Mouse (Mus musculus) hindbrain, embryonic 11.5 days (tissue): ENCODE measurements around the gene Zbtb6. TPM values are rescaled to one million over a fixed set of nuclear protein-coding genes. Genes with fewer than 3 reads are reported as not detected.

Experiments
- ATAC-seq: fragments of 200-750 bp; cut with Nextera tagmentation; 2 replicates; pipeline ENCODE4 v1.8.0; 2017; ENCODE audit warnings: mild to moderate bottlenecking, moderate TSS enrichment, moderate library complexity; ENCODE audit not compliant: low FRiP score
- DNase-seq: peaks from one replicate; pipeline ENCODE4 v3.0.0-alpha.2; 2015; ENCODE audit warnings: low spot score
- H3K27ac ChIP-seq: fragments of 300-500 bp; sonication (generic); 2 replicates; pipeline ENCODE4 v1.5.1; 2014; ENCODE audit warnings: mild to moderate bottlenecking, low read depth, low read length
- H3K27me3 ChIP-seq: fragments of 300-500 bp; sonication (generic); 2 replicates; pipeline ENCODE4 v1.6.1; 2014; ENCODE audit warnings: mild to moderate bottlenecking, low read length, moderate library complexity, mixed read lengths; ENCODE audit not compliant: control insufficient read depth, insufficient read depth
- H3K36me3 ChIP-seq: fragments of 300-500 bp; sonication (generic); 2 replicates; pipeline ENCODE4 v1.6.1; 2014; ENCODE audit warnings: mild to moderate bottlenecking, low read length, moderate library complexity, mixed read lengths; ENCODE audit not compliant: control insufficient read depth, insufficient read depth
- H3K4me1 ChIP-seq: fragments of 300-500 bp; sonication (generic); replicated peaks from 2 replicates; pipeline ENCODE4 v1.6.1; 2014; ENCODE audit warnings: low read length, mixed read lengths; ENCODE audit not compliant: control insufficient read depth, insufficient read depth
- H3K4me2 ChIP-seq: fragments of 300-500 bp; sonication (generic); replicated peaks from 2 replicates; pipeline ENCODE4 v1.6.1; 2014; ENCODE audit warnings: mild to moderate bottlenecking, low read depth, low read length
- H3K4me3 ChIP-seq: fragments of 300-500 bp; sonication (generic); 2 replicates; pipeline ENCODE4 v1.5.1; 2014; ENCODE audit warnings: low read depth, low read length
- H3K9ac ChIP-seq: fragments of 300-500 bp; sonication (generic); 2 replicates; pipeline ENCODE4 v1.6.1; 2014; ENCODE audit warnings: low read depth, low read length
- H3K9me3 ChIP-seq: fragments of 300-500 bp; sonication (generic); 2 replicates; pipeline ENCODE4 v1.6.1; 2016; ENCODE audit warnings: low read length; ENCODE audit not compliant: control insufficient read depth
- WGBS: fragments of 180-500 bp; shearing (Covaris S2); extraction: QIAGEN DNeasy Blood & Tissue Kit; methylation state at CpG from one replicate; pipeline ENCODE4 v1.1.7; 2014; 5-methylcytosine and 5-hydroxymethylcytosine counted together
- polyA plus RNA-seq: library from polyadenylated mRNA; unstranded; fragments of >200 nt; fragmentation: Nextera tagmentation; extraction: Ambion mirVana; gene quantifications from 2 replicates; pipeline ENCODE4 v1.2.1, GENCODE M21; 2014

Gene Zbtb6
- polyA plus RNA-seq, 1 experiment from 2014 or later = 6.4 TPM

DNA sequence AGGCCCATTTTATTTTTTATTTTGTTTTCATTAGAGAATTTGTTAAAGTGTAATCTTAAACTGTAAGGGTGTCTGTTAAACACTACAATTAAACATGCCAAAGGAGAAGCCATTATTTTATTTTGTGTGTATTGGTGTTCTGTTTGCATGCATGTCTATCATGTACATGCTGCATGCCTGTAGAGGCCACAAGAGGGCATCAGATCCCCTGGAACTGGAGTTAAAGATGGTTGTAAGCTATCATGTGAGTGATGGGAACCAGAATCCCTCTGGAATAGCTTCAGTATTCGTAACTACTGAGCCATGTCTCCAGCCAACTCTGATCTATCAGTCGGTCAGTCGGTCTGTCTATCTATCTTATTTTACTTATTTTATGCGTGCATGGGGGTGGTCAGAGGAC lies 17.7 kb upstream of the Zbtb6 start:
- H3K27ac ChIP-seq = no peak overlapping the region
- H3K27me3 ChIP-seq = no peaks in the 10 kb centered on the region
- WGBS = 98% methylated on average over 4 of the region's 4 CpGs
- ATAC-seq (no peak), DNase-seq (no peak)
- H3K4me2 ChIP-seq = no peak overlapping the region
- no peaks in the 10 kb centered on the region for H3K9me3 ChIP-seq
- H3K36me3 ChIP-seq = no peaks in the 10 kb centered on the region
- no peak overlapping the region for H3K4me3 ChIP-seq
- no peak overlapping the region for H3K9ac ChIP-seq
- no peaks in the 10 kb centered on the region for H3K4me1 ChIP-seq

DNA sequence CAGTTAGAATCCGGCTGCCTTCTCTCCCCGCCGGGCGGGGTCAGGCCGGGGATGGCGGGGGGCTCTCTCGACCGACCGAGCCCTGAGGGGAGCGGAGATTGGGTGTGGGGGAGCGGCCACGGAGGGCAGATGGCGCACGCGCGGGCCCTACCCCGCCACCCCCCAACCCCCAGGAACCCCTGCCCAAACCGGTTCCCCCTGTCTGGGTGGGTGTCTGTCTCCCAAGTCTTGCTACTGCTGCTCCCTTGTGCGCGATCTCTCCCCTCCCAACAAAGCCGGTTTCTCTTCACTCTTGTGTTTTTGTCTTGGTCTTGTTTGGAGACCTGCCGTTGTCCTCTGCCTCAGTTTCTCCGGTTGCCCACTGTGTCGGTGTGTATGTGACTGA lies 9.4 kb upstream of the Zbtb6 start:
- peak overlapping the region; percentile 93 for H3K4me3 ChIP-seq
- peak overlapping the region; percentile 79 for H3K27ac ChIP-seq
- H3K4me2 ChIP-seq = peak overlapping the region; percentile 75
- ATAC-seq (peak; percentile 91), DNase-seq (no peak)
- peaks cover 3% of the 10 kb centered on the region; the same call in 1 of the 2 replicates for H3K4me1 ChIP-seq
- no peaks in the 10 kb centered on the region for H3K27me3 ChIP-seq
- 1% methylated on average over 19 of the region's 24 CpGs for WGBS
- no peaks in the 10 kb centered on the region for H3K36me3 ChIP-seq
- no peaks in the 10 kb centered on the region for H3K9me3 ChIP-seq
- peak overlapping the region; percentile 92 for H3K9ac ChIP-seq

DNA sequence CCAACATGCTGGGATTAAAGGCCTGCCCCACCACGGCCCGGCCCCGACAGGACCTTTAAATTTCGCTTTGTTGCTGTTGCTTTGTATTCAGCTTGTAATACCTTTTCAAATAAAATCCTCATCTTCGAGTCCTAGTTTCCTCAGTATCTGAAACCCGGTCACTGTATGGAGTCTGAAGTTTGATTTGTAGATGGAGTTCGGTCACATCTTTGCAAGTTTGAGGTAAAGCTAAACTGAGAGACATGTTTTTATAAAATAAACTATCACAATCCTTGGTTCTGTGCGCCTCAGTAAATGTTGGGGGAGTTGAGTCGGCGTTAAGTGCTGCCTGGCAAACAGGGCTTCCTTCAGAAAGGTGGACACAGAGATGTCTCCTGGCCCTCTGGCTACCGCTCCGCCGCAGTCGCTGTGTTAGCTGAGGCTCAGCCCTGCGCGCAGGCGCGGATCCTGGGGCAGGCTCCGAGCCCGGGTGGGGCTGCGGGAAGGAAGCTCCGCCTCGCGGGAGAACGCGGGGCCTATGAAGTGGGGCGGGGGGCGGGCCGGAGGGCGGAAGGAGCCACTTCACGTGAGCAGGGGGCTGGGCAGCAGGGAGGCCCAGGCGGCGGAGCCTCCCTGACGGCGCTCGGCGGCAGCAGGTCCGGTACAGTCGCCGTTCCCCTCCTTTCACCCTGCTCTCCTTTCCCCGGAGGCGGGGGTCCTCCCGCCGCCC lies 8.8 kb upstream of the Zbtb6 start:
- no peaks in the 10 kb centered on the region for H3K36me3 ChIP-seq
- peak; percentile 95 for DNase-seq

DNA sequence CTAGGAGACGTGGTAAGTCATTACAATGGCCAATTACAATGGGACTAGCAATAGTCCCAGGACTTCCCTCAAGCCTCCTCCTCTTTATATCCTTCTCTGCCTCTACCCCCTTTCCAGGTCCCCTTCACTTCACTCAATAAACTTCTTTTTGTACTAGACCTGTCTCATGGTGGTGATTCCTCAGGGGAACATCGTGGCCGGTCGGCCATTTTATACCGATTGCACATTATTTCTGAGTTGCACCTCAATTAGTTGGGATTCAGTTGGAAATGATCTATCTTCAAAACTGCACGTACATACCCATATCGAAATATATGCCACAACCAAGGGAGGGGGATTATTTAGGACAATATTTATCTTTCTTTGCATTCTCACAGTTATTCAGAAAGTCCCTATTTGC lies 11.4 kb downstream of the Zbtb6 start:
- Histone ChIP-seq H3K4me3 (peak overlapping the region; percentile 90), H3K36me3 (no peaks in the 10 kb centered on the region)

More for the DNA sequence above, 8.8 kb upstream of the Zbtb6 start:
- no peaks in the 10 kb centered on the region for H3K9me3 ChIP-seq
- peak overlapping the region; percentile 93 for H3K4me3 ChIP-seq
- peak overlapping the region; percentile 92 for H3K9ac ChIP-seq
- peaks cover 3% of the 10 kb centered on the region; the same call in 1 of the 2 replicates for H3K4me1 ChIP-seq
- peak; percentile 98 for ATAC-seq
- 12% methylated on average over 36 of the region's 44 CpGs for WGBS
- H3K27ac ChIP-seq = peak overlapping the region; percentile 79
- H3K27me3 ChIP-seq = no peaks in the 10 kb centered on the region
- peak overlapping the region; percentile 75 for H3K4me2 ChIP-seq

DNA sequence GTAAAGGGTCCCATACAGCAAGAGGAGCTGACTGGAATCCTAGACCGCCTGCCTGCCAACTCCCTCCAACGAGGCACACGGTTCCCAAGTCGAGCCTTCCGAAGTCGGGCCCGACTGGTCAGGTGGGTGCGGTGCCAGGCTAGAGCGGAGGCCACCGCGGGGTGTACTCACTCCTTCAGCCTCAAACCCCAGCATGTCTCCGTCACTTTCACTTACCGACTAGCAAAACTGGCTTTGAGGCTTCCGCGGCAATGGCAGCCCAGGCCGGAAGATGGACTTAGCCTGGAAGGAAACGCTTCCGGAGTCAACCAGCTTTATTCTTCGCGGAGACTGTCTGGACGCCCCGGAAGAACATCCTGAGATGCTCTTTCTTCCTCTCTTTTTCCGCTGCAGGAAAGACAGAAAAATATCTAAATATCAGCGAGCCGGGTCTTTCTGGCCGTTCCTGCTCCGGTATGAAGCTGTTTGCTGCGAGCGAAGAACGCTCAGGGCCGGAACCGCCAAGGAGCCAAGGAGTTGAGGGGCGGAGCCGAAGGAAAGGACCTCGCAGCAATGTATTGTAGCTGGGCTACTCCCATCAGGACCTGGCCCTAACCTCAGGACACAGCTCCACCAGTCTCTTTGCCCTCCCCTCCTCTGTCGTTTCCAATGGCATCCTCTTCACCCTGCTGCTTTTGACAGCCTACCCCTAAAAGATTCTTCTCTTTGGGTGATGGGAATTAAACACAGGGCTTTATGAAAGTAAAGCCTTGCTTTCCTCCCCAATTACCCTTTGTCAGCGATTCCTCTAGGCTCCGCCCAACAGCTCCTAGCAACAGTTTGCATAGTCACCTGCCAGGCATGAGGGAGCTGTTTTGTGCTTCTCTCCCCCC lies 12.1 kb downstream of the Zbtb6 start:
- ATAC-seq = peak; percentile 96
- Histone ChIP-seq H3K9ac (peak overlapping the region; percentile 94), H3K36me3 (no peaks in the 10 kb centered on the region), H3K4me1 (no peaks in the 10 kb centered on the region), H3K9me3 (no peaks in the 10 kb centered on the region), H3K4me2 (peak overlapping the region; percentile 79), H3K27me3 (no peaks in the 10 kb centered on the region), H3K27ac (peak overlapping the region; percentile 98), H3K4me3 (peak overlapping the region; percentile 90)
- under 1% methylated on average over 38 of the region's 38 CpGs for WGBS
- peak; percentile 88 for DNase-seq

More for the DNA sequence above, 11.4 kb downstream of the Zbtb6 start:
- peak overlapping the region; percentile 98 for H3K27ac ChIP-seq
- ATAC-seq = peak; percentile 43
- DNase-seq = peak; percentile 49
- H3K9ac ChIP-seq = peak overlapping the region; percentile 94
- peak overlapping the region; percentile 79 for H3K4me2 ChIP-seq
- H3K4me1 ChIP-seq = no peaks in the 10 kb centered on the region
- 21% methylated on average over 7 of the region's 7 CpGs for WGBS
- H3K9me3 ChIP-seq = no peaks in the 10 kb centered on the region
- no peaks in the 10 kb centered on the region for H3K27me3 ChIP-seq

DNA sequence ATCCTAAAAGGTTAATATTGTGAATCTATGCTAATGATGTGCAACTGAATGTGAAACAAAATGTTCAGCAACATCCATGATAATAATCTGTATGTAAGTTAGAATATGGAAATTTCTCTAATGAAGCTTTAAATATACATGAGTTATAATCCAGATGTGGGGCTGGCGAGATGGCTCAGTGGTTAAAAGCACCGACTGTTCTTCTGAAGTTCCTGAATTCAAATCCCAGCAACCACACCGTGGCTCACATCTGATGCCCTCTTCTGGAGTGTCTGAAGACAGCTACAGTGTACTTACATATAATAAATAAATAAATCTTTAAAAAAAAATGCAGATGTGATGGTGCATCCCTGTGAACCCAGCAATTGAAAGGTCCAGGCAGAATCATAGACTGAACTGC lies 19.3 kb downstream of the Zbtb6 start:
- 68% methylated on average over 3 of the region's 3 CpGs for WGBS
- Histone ChIP-seq H3K9ac (no peak overlapping the region), H3K9me3 (no peaks in the 10 kb centered on the region), H3K4me1 (no peaks in the 10 kb centered on the region), H3K4me3 (no peak overlapping the region), H3K27me3 (no peaks in the 10 kb centered on the region), H3K36me3 (no peaks in the 10 kb centered on the region), H3K4me2 (no peak overlapping the region), H3K27ac (no peak overlapping the region)
- no peak for ATAC-seq
- DNase-seq = no peak

DNA sequence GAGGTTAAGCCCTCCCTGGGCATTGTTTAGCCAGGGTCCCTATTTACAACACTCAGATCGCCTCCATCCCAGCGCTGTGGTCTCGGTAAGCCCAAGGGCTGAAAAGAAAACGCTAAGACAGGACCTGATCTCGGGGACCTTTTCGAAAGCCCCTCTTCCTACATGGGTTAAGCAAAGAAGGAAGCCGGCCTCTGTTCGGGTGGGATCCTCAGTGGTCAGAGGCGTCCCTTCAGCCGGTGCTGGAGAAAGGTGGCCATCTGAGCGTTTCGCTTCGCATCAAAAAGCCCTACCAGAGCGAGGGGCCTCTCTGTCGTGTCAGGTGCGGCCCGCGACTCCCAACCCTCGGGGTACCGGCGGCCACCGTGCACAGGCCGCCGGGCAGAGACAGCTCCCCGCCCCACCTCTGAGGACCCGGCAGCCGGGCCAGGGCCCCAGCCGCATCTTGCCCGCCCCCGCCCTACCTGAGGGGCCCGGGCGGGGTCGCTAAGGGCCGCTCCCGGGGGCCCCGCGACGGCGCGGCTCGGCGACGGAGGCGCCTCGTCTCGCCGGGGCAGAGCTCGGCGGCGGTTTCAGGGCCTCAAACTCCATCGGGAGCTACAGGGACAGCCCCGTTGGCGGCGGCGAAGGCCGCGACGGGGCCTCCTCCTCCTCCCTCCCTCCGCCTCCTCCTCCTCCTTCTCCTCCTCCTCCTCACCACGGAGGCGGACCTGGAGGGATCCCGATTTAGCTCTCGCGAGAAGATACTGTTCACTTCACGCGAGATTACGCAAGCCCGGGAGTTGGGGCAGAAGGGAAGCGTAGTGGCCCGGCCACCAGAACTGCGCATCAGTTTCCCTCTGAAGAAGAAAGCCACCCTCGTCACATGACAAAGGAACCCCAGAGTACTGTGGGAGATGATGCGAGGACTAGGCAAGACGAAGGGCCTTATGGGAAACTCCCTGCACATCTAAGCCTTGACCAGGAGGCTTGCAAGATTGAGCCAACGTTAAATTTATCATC lies 20.4 kb downstream of the Zbtb6 start, which contains the start of gene Rc3h2:
Gene Rc3h2, minus strand, starts transcription at position 598 of the 999 bp plus-strand sequence.
- Histone ChIP-seq H3K27me3 (no peaks in the 10 kb centered on the region), H3K36me3 (no peaks in the 10 kb centered on the region), H3K4me3 (peak within 1 kb of the TSS; percentile 95), H3K27ac (peak within 1 kb of the TSS; percentile 97), H3K9ac (peak within 1 kb of the TSS; percentile 97), H3K4me2 (peak within 1 kb of the TSS; percentile 59), H3K4me1 (no peaks in the 10 kb centered on the region), H3K9me3 (no peaks in the 10 kb centered on the region)
- DNase-seq = peak; percentile 97
- ATAC-seq = peak; percentile 98
- under 1% methylated on average over 53 of the region's 75 CpGs for WGBS

DNA sequence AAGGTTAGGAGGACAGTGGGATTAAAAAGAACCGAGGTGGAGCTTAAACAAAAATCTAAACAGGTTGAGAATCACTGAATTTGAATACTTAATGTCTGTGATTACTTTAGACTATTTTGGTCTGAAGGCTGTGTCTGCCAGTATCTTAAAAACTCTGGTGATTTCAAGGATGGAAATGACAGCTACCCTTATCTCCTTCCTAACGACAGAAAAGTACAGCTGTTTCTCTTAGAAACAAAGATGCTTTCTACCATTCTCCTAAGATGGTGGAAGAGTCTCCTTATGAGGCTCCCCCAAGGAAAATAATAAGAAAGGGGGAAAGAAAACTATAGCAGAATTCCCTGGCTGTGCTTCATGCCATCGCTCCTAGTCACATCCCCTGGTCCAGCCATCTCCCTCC lies 21.1 kb downstream of the Zbtb6 start:
- Histone ChIP-seq H3K27me3 (no peaks in the 10 kb centered on the region), H3K9me3 (no peaks in the 10 kb centered on the region), H3K36me3 (no peaks in the 10 kb centered on the region), H3K4me2 (peak overlapping the region; percentile 59), H3K9ac (peak overlapping the region; percentile 97), H3K27ac (peak overlapping the region; percentile 97), H3K4me1 (no peaks in the 10 kb centered on the region), H3K4me3 (peak overlapping the region; percentile 95)
- WGBS = 12% methylated on average over 3 of the region's 3 CpGs
- no peak for ATAC-seq
- DNase-seq = no peak
